In genomic region chr15:27516927-27517326, GRCm38 (mm10) we compare ENCODE assay signal across 30 mouse cellular contexts. TPM values are rescaled to one million over a fixed set of nuclear protein-coding genes. Genes with fewer than 3 reads are reported as not detected.
DNase-seq lines count a peak whose midpoint lies in the region; ATAC-seq and TF ChIP-seq lines count a peak whose summit lies in the region.
"Had no signal": no experiment of that assay in that cellular context is flagged by ENCODE, and none has a peak within 500 bp of the region (broad histone marks: within the 10 kb centered on the region; RNA-seq: fewer than 3 reads in every experiment).

No protein-coding gene starts in this region.

- no peak for ATAC-seq in cerebellum, adult (ENCODE audit: insufficient number of reproducible peaks, low FRiP score, low TSS enrichment)
- no peak for ATAC-seq in neural tube, embryonic 15.5 days (ENCODE audit: low FRiP score)
- ATAC-seq: forebrain, embryonic 13.5 days; intestine, embryonic 16.5 days; liver, embryonic 12.5 days; liver, postnatal 0 days; Patski had no signal

- no peak for TF ChIP-seq CTCF in cerebellum, adult 2 months (IDR thresholded peaks at IDR 0.05; ENCODE audit: borderline replicate concordance, insufficient read depth, low read depth, low read length)
- no peak for TF ChIP-seq CTCF in left cerebral cortex, adult 2 months (IDR thresholded peaks at IDR 0.05)
- no peak for TF ChIP-seq CTCF in bone marrow macrophage, adult 2 months (IDR thresholded peaks at IDR 0.05; ENCODE audit: low read depth, low read length)

- no peak overlapping the region for H3K4me2 ChIP-seq in neural tube, embryonic 15.5 days
- H3K4me2 ChIP-seq: embryonic facial prominence, embryonic 15.5 days; forebrain, embryonic 13.5 days; heart, embryonic 13.5 days; liver, embryonic 12.5 days had no signal

- no peaks in the 10 kb centered on the region for H3K9me3 ChIP-seq in neural tube, embryonic 15.5 days (replicated peaks)
- H3K9me3 ChIP-seq: embryonic facial prominence, embryonic 15.5 days; forebrain, embryonic 13.5 days; heart, embryonic 13.5 days; liver, embryonic 12.5 days had no signal

- H3K9ac ChIP-seq in neural tube, embryonic 15.5 days (replicated peaks) = no peak overlapping the region
- H3K9ac ChIP-seq: embryonic facial prominence, embryonic 15.5 days; forebrain, embryonic 13.5 days; heart, embryonic 13.5 days; liver, embryonic 12.5 days; liver, postnatal 0 days had no signal

- no peak overlapping the region for H3K4me3 ChIP-seq in cerebellum, adult 2 months (replicated peaks; ENCODE audit: insufficient read depth, low read depth, low read length)
- no peak overlapping the region for H3K4me3 ChIP-seq in left cerebral cortex, adult 2 months
- no peak overlapping the region for H3K4me3 ChIP-seq in bone marrow macrophage, adult 2 months (ENCODE audit: insufficient read depth, low read length)
- H3K4me3 ChIP-seq in neural tube, embryonic 15.5 days (replicated peaks) = no peak overlapping the region
- H3K4me3 ChIP-seq: embryonic facial prominence, embryonic 10.5 days; embryonic facial prominence, embryonic 15.5 days; forebrain, embryonic 13.5 days; heart, adult 2 months; heart, embryonic 13.5 days; liver, embryonic 12.5 days had no signal

- TF ChIP-seq POLR2A in cerebellum, adult 2 months (IDR thresholded peaks at IDR 0.05; ENCODE audit: borderline replicate concordance, insufficient read depth, low read length) = no peak
- no peak for TF ChIP-seq POLR2A in bone marrow macrophage, adult 2 months (IDR thresholded peaks at IDR 0.05; ENCODE audit: borderline replicate concordance, low read depth, low read length)

- peak overlapping the region; percentile 41; the same call in 1 of the 2 replicates for H3K27ac ChIP-seq in cerebellum, adult 2 months (ENCODE audit: insufficient read depth, low read length)
- H3K27ac ChIP-seq in left cerebral cortex, adult 2 months = peak overlapping the region; percentile 63
- peak overlapping the region; percentile 4; the same call in 1 of the 2 replicates for H3K27ac ChIP-seq in bone marrow macrophage, adult 2 months (ENCODE audit: insufficient read depth, low read depth, low read length)
- H3K27ac ChIP-seq in neural tube, embryonic 15.5 days (replicated peaks) = 0 out of 2 replicates have a peak overlapping the region, but pooled peaks have one; percentile 14
- H3K27ac ChIP-seq: embryonic facial prominence, embryonic 10.5 days; embryonic facial prominence, embryonic 15.5 days; forebrain, embryonic 13.5 days; heart, adult 2 months; heart, embryonic 13.5 days; liver, embryonic 12.5 days had no signal

- no peak for DNase-seq in cerebellum, adult 2 months
- DNase-seq in left cerebral cortex, adult 2 months (ENCODE audit: extremely low spot score in 1 of 2, low spot score in 2 of 2) = no peak
- DNase-seq in left cerebral cortex, adult 18-20 months (ENCODE audit: low spot score in 2 of 2) = no peak
- no peak for DNase-seq in kidney, adult 9 months
- no peak for DNase-seq in ovary, adult 18-20 months (ENCODE audit: low spot score)
- DNase-seq: adrenal gland, postnatal 10 days; cerebellum, adult 18-20 months; cerebellum, postnatal 14 days; gastrocnemius, postnatal 25 days; heart, adult 2 months; heart, postnatal 10 days; kidney, adult 8-10 months; kidney, postnatal 14 days; left cerebral cortex, postnatal 4 days; liver, postnatal 0 days; midbrain, embryonic 14.5 days; retina, postnatal 1 day; right cerebral cortex, postnatal 14 days; thymus, adult 18-20 months; thymus, postnatal 25 days had no signal

- H3K27me3 ChIP-seq in cerebellum, adult 2 months (ENCODE audit: control insufficient read depth, insufficient read depth, low read length) = no peaks in the 10 kb centered on the region
- H3K27me3 ChIP-seq in neural tube, embryonic 15.5 days (replicated peaks) = no peaks in the 10 kb centered on the region
- H3K27me3 ChIP-seq: embryonic facial prominence, embryonic 15.5 days; forebrain, embryonic 13.5 days; heart, embryonic 13.5 days; liver, embryonic 12.5 days; Patski had no signal

- 26% methylated on average over 1 of the region's 1 CpGs for WGBS in cerebellum, adult 2 months
- 10% methylated on average over 1 of the region's 1 CpGs for WGBS in neural tube, embryonic 15.5 days

- intact Hi-C loops in left cerebral cortex, adult 2 months (cut with DNase I) = no loop called here

- H3K4me1 ChIP-seq in cerebellum, adult 2 months (ENCODE audit: control insufficient read depth, insufficient read depth, low read length) = peaks cover 20% of the 10 kb centered on the region
- peaks cover 49% of the 10 kb centered on the region for H3K4me1 ChIP-seq in bone marrow macrophage, adult 2 months (ENCODE audit: control insufficient read depth, insufficient read depth, low read length)
- H3K4me1 ChIP-seq in neural tube, embryonic 15.5 days = peaks cover 22% of the 10 kb centered on the region
- H3K4me1 ChIP-seq: embryonic facial prominence, embryonic 15.5 days had no signal

- no peaks in the 10 kb centered on the region for H3K36me3 ChIP-seq in neural tube, embryonic 15.5 days
- H3K36me3 ChIP-seq: embryonic facial prominence, embryonic 10.5 days; embryonic facial prominence, embryonic 15.5 days; liver, embryonic 12.5 days had no signal

RNA-seq across cellular contexts. Expression of gene Ank, which starts 50.5 kb away (rescaled TPM):
- 212 and 222 TPM in 2 replicates for polyA plus RNA-seq in cerebellum, adult 2 months (2012; rRNA removed)
- total RNA-seq in left cerebral cortex, adult 2 months (2021) = 100 to 1,000 TPM; 173 to 176 TPM
- 100 to 1,000 TPM; 185 to 192 TPM for total RNA-seq in left cerebral cortex, adult 18-20 months (2021)
- 65.5 and 72.9 TPM in 2 replicates for polyA plus RNA-seq in bone marrow macrophage, adult 2 months (2012; ENCODE audit: insufficient read depth, insufficient read length, missing spikeins)
- 15.6 and 16.7 TPM in 2 replicates for polyA plus RNA-seq in neural tube, embryonic 15.5 days (2015; fragmentation: Nextera tagmentation; extraction: Ambion mirVana)

Comparison
In these comparisons a context has a peak if more than half of its experiments do, and no peak if none do; other contexts are left out.
1. H3K27ac ChIP-seq: peak in every context shown above with its lines; median percentile 63 in left cerebral cortex, adult 2 months; 41 in cerebellum, adult 2 months; 14 in neural tube, embryonic 15.5 days; 4 in bone marrow macrophage, adult 2 months.